Mouse (Mus musculus) heart, embryonic 13.5 days (tissue): ENCODE measurements around the gene Xndc1. TPM values are rescaled to one million over a fixed set of nuclear protein-coding genes. Genes with fewer than 3 reads are reported as not detected.
A peak's percentile ranks its signal among the peaks of the same experiment; 100 is the strongest.
"Not testable (repeated sequence)": the region's sequence is repeated elsewhere in the genome, so short reads cannot be mapped to it uniquely, and the experiment has no call there.

Experiments used
- ATAC-seq: fragments of 200-750 bp; cut with Nextera tagmentation; 2 replicates; pipeline ENCODE4 v1.8.0; 2017; ENCODE audit warnings: moderate TSS enrichment; ENCODE audit not compliant: insufficient number of reproducible peaks, low FRiP score, low TSS enrichment; ENCODE audit errors: extremely low read depth
- H3K27ac ChIP-seq: fragments of 300-500 bp; sonication (generic); replicated peaks from 2 replicates; pipeline ENCODE4 v1.5.1; 2015; ENCODE audit warnings: moderate library complexity, mild to moderate bottlenecking, inconsistent platforms
- H3K27me3 ChIP-seq: fragments of 300-500 bp; sonication (generic); replicated peaks from 2 replicates; pipeline ENCODE4 v1.6.1; 2015; ENCODE audit warnings: mild to moderate bottlenecking, inconsistent platforms
- H3K36me3 ChIP-seq: fragments of 300-500 bp; sonication (generic); 2 replicates; pipeline ENCODE4 v1.6.1; 2015; ENCODE audit warnings: mild to moderate bottlenecking, inconsistent platforms
- H3K4me1 ChIP-seq: fragments of 300-500 bp; sonication (generic); 2 replicates; pipeline ENCODE4 v1.6.1; 2015; ENCODE audit warnings: inconsistent platforms
- H3K4me2 ChIP-seq: fragments of 300-500 bp; sonication (generic); 2 replicates; pipeline ENCODE4 v1.6.1; 2015; ENCODE audit warnings: inconsistent platforms, mild to moderate bottlenecking, moderate library complexity
- H3K4me3 ChIP-seq: fragments of 300-500 bp; sonication (generic); 2 replicates; pipeline ENCODE4 v1.5.1; 2015; ENCODE audit warnings: moderate library complexity, mild to moderate bottlenecking, inconsistent platforms
- H3K9ac ChIP-seq: fragments of 300-500 bp; sonication (generic); 2 replicates; pipeline ENCODE4 v1.6.1; 2015; ENCODE audit warnings: inconsistent platforms, mild to moderate bottlenecking, moderate library complexity
- H3K9me3 ChIP-seq: fragments of 300-500 bp; sonication (generic); 2 replicates; pipeline ENCODE4 v1.6.1; 2016; ENCODE audit warnings: inconsistent platforms
- WGBS: fragments of 180-500 bp; shearing (Covaris S2); methylation state at CpG from one replicate; pipeline ENCODE4 v1.1.7; 2015; ENCODE audit warnings: mixed read lengths; 5-methylcytosine and 5-hydroxymethylcytosine counted together
- polyA plus RNA-seq: library from polyadenylated mRNA; unstranded; fragments of >200 nt; fragmentation: Nextera tagmentation; extraction: Ambion mirVana; gene quantifications from 2 replicates; pipeline ENCODE4 v1.2.1, GENCODE M21; 2015

Xndc1 gene
- polyA plus RNA-seq = 19.3 and 25.2 TPM in 2 replicates

DNA sequence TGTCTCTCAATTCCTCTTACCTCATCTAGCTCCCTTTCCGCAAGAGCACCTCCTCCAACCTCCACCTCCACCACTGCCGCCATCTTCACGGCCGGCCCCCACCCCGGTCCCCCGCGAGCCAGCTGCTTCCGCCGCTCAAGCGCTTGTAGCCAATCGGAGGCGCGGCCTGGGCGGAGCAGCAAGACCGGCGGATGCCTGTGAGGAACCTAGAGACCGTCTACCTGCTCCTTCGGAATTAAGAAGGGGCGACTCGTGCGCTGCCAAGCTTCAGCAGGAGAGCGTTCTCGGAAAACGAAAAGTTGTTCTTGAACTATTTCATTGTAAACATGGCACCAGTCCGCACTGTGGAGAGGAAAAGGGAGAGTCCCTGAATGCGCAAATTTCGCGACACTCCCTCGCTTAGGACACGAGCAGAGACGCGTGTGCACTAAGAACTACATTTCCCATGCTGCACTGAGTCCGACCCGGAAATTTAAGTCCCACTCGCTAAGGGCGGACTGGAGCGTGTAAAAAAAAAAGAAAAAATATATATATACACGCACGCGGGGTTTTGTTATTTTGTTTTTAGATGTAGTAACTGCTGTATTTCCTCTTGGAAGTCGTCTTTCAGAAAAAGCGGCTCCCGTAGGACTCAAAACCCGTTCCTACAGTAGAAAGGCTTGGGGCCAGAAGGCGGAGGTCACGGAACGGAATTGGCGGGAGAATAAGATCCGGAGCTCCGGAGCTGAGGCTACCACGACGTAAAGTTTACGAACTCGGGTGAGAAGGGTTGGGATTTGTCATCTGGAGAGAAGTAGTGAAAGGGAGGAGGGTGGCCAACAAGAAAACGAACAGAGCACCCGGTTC lies at the start of gene Xndc1, which contains the start of the genes Rnf121 and Xntrpc:
Gene Xndc1 (plus strand): TSS at position 466 of the 846 bp plus-strand sequence.
Gene Rnf121 (minus strand): TSS at position 424 of the 846 bp plus-strand sequence.
Gene Xntrpc (plus strand): TSS at position 668 of the 846 bp plus-strand sequence.
- Histone ChIP-seq H3K9me3 (no peaks in the 10 kb centered on the region), H3K36me3 (peaks cover 28% of the 10 kb centered on the region), H3K4me3 (peak within 1 kb of the TSS; percentile 86), H3K9ac (peak within 1 kb of the TSS; percentile 87), H3K4me1 (peaks cover 32% of the 10 kb centered on the region), H3K4me2 (peak within 1 kb of the TSS; percentile 86), H3K27me3 (no peaks in the 10 kb centered on the region), H3K27ac (peak within 1 kb of the TSS; percentile 85)
- WGBS = under 1% methylated on average over 56 of the region's 56 CpGs
- ATAC-seq = peak; percentile 91

DNA sequence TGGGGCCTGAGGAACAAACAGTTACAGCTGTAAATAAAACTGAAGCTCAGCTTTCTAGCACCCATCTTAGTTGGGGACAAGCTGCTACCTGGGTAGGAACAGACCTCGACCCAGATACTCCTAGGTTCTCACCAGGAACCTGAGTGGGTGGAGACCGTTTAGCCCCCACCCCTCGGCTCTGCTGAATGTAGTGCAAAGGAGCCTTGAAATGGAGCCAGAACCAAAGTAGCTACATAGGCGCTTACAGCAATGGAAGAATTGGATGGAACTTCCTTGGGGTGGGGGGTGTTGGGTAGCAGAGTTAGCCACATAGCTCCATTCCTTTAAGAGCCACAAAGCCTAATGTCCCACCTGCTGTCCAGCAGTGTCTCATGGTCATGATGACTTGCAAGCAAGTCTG lies 48.4 kb upstream of the Xndc1 start:
- Histone ChIP-seq H3K4me2 (no peak overlapping the region), H3K27me3 (no peaks in the 10 kb centered on the region), H3K9ac (0 out of 2 replicates have a peak overlapping the region, but pooled peaks have one; percentile 19), H3K4me1 (peaks cover 18% of the 10 kb centered on the region; the same call in 1 of the 2 replicates), H3K36me3 (peaks cover 100% of the 10 kb centered on the region), H3K27ac (no peak overlapping the region), H3K9me3 (no peaks in the 10 kb centered on the region), H3K4me3 (no peak overlapping the region)
- WGBS = 78% methylated on average over 4 of the region's 4 CpGs
- no peak for ATAC-seq

GRCm38 (mm10) chr7:102017452-102017851 lies 47.9 kb upstream of the Xndc1 start:
- H3K27me3 ChIP-seq = no peaks in the 10 kb centered on the region
- ATAC-seq = no peak
- no peaks in the 10 kb centered on the region for H3K9me3 ChIP-seq
- H3K4me3 ChIP-seq = no peak overlapping the region
- H3K4me1 ChIP-seq = peaks cover 18% of the 10 kb centered on the region; the same call in 1 of the 2 replicates
- WGBS = 75% methylated on average over 5 of the region's 5 CpGs
- peaks cover 100% of the 10 kb centered on the region for H3K36me3 ChIP-seq
- peak overlapping the region; percentile 63; the same call in 1 of the 2 replicates for H3K27ac ChIP-seq
- 0 out of 2 replicates have a peak overlapping the region, but pooled peaks have one; percentile 19 for H3K9ac ChIP-seq
- H3K4me2 ChIP-seq = peak overlapping the region; percentile 11; the same call in 1 of the 2 replicates

GRCm38 (mm10) chr7:102018034-102018433 lies 47.3 kb upstream of the Xndc1 start:
- H3K9me3 ChIP-seq = no peaks in the 10 kb centered on the region
- WGBS = 64% methylated on average over 7 of the region's 7 CpGs
- peaks cover 18% of the 10 kb centered on the region; the same call in 1 of the 2 replicates for H3K4me1 ChIP-seq
- H3K36me3 ChIP-seq = peaks cover 100% of the 10 kb centered on the region
- no peak for ATAC-seq
- H3K4me2 ChIP-seq = no peak overlapping the region
- no peak overlapping the region for H3K4me3 ChIP-seq
- H3K9ac ChIP-seq = no peak overlapping the region
- no peaks in the 10 kb centered on the region for H3K27me3 ChIP-seq
- H3K27ac ChIP-seq = peak overlapping the region; percentile 63

- Histone ChIP-seq H3K4me3 (no peak within 1 kb of the TSS), H3K27me3 (no peaks in the 10 kb centered on the region), H3K9me3 (no peaks in the 10 kb centered on the region), H3K36me3 (peaks cover 100% of the 10 kb centered on the region), H3K4me1 (peaks cover 18% of the 10 kb centered on the region; the same call in 1 of the 2 replicates), H3K27ac (peak within 1 kb of the TSS; percentile 63), H3K9ac (0 out of 2 replicates have a peak within 1 kb of the TSS, but pooled peaks have one; percentile 19), H3K4me2 (peak within 1 kb of the TSS; percentile 11; the same call in 1 of the 2 replicates)
- no peak for ATAC-seq
- WGBS = 87% methylated on average over 3 of the region's 3 CpGs
Measured at GRCm38 (mm10) chr7:102018590-102018989, 46.7 kb upstream of the Xndc1 start, which contains the start of gene Il18bp. Gene Il18bp, minus strand, starts transcription at chr7:102018690.

DNA sequence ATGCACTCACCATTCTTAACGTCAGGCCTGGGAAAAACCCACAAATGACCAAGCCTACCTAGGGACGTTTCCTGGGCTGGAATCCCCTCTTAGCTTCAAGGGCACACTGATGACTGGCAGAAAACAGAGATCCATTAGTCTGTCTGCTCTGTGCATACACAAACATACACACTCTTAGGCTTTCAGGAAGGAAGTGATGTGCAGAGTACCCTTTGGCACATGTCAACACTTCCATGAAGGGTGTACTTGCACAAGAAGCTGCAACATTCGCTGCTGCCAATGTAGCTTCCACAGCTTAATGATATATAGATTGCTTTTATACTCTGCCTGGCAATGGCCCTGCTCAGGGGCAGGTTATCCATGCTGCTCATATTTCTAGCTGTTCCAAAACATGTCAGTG lies 45.9 kb upstream of the Xndc1 start:
- Histone ChIP-seq H3K9ac (no peak overlapping the region), H3K4me3 (no peak overlapping the region), H3K9me3 (no peaks in the 10 kb centered on the region), H3K4me2 (no peak overlapping the region), H3K36me3 (peaks cover 98% of the 10 kb centered on the region), H3K27me3 (no peaks in the 10 kb centered on the region), H3K4me1 (peaks cover 18% of the 10 kb centered on the region; the same call in 1 of the 2 replicates), H3K27ac (no peak overlapping the region)
- ATAC-seq = no peak
- 56% methylated on average over 3 of the region's 3 CpGs for WGBS

DNA sequence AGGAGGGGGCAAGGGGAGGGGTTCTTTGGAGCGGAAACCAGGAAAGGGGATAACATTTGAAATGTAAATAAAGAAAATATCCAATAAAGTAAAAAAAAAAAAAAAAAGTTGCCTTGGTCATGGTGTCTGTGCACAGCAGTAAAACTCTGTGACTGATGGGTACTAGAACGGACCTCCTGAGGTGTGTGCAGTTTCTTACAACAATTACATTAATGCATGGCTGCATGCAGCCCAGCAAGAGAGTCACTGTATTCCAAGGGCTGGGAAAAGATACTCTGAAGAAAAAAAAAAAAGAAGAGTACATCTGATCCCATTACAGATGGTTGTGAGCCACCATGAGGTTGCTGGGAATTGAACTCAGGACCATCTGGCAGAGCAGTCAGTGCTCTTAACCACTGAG lies 44.4 kb upstream of the Xndc1 start:
- not testable (repeated sequence) for H3K4me3 ChIP-seq, H3K4me2 ChIP-seq, H3K27me3 ChIP-seq, H3K27ac ChIP-seq, H3K9me3 ChIP-seq, H3K9ac ChIP-seq, ATAC-seq
- H3K36me3 ChIP-seq = peaks cover 98% of the 10 kb centered on the region
- 91% methylated on average over 2 of the region's 2 CpGs for WGBS
- peaks cover 18% of the 10 kb centered on the region; the same call in 1 of the 2 replicates for H3K4me1 ChIP-seq

- peaks cover 94% of the 10 kb centered on the region for H3K36me3 ChIP-seq
- ATAC-seq = no peak
- 87% methylated on average over 9 of the region's 9 CpGs for WGBS
Measured at GRCm38 (mm10) chr7:102023821-102024220, 41.5 kb upstream of the Xndc1 start.

GRCm38 (mm10) chr7:102025187-102026119 lies 39.9 kb upstream of the Xndc1 start:
- Histone ChIP-seq H3K9ac (no peak overlapping the region), H3K4me1 (no peaks in the 10 kb centered on the region), H3K27ac (no peak overlapping the region), H3K4me2 (no peak overlapping the region), H3K27me3 (no peaks in the 10 kb centered on the region), H3K9me3 (no peaks in the 10 kb centered on the region), H3K4me3 (no peak overlapping the region), H3K36me3 (peaks cover 88% of the 10 kb centered on the region)
- ATAC-seq = no peak
- WGBS = 82% methylated on average over 2 of the region's 2 CpGs

More at GRCm38 (mm10) chr7:102023821-102024220, 41.5 kb upstream of the Xndc1 start:
- Histone ChIP-seq H3K4me1 (no peaks in the 10 kb centered on the region), H3K27ac (no peak overlapping the region), H3K9ac (no peak overlapping the region), H3K4me3 (no peak overlapping the region), H3K27me3 (no peaks in the 10 kb centered on the region), H3K9me3 (no peaks in the 10 kb centered on the region), H3K4me2 (no peak overlapping the region)

GRCm38 (mm10) chr7:102034904-102035303 lies 30.4 kb upstream of the Xndc1 start:
- no peaks in the 10 kb centered on the region for H3K27me3 ChIP-seq
- peaks cover 95% of the 10 kb centered on the region for H3K36me3 ChIP-seq
- no peak overlapping the region for H3K27ac ChIP-seq
- 89% methylated on average over 1 of the region's 1 CpGs for WGBS
- H3K4me1 ChIP-seq = no peaks in the 10 kb centered on the region
- H3K4me2 ChIP-seq = no peak overlapping the region
- no peak overlapping the region for H3K4me3 ChIP-seq
- no peak overlapping the region for H3K9ac ChIP-seq
- no peaks in the 10 kb centered on the region for H3K9me3 ChIP-seq
- ATAC-seq = no peak
